Mouse (Mus musculus): Measurements from ENCODE around the gene Rabggta.

Rabggta gene

GRCm38 (mm10) chr14:55689433-55689832 lies 32.6 kb downstream of the Rabggta start:
- DNase-seq (ENCODE audit: low spot score in 2 of 2), result no peak

DNA sequence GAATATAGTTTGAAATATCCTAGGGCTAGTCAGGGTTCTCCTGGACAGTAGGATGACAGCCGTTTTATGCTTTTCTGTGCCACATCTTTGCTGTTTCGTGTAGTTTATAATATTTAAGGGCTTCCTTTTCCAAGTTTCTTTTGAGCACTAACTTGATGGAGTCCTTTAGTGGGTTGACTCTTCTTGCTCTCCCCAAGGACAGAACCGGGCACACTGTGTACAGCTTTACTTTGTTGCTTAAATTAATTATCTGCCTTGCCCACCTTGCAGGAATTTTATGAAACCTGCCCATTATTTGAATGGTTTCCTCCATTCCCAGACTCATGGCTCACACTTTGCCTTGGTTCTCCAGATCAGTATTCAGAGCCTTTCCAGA lies 40.0 kb downstream of the Rabggta start:
- DNase-seq (ENCODE audit: low spot score in 2 of 2), result no peak

DNA sequence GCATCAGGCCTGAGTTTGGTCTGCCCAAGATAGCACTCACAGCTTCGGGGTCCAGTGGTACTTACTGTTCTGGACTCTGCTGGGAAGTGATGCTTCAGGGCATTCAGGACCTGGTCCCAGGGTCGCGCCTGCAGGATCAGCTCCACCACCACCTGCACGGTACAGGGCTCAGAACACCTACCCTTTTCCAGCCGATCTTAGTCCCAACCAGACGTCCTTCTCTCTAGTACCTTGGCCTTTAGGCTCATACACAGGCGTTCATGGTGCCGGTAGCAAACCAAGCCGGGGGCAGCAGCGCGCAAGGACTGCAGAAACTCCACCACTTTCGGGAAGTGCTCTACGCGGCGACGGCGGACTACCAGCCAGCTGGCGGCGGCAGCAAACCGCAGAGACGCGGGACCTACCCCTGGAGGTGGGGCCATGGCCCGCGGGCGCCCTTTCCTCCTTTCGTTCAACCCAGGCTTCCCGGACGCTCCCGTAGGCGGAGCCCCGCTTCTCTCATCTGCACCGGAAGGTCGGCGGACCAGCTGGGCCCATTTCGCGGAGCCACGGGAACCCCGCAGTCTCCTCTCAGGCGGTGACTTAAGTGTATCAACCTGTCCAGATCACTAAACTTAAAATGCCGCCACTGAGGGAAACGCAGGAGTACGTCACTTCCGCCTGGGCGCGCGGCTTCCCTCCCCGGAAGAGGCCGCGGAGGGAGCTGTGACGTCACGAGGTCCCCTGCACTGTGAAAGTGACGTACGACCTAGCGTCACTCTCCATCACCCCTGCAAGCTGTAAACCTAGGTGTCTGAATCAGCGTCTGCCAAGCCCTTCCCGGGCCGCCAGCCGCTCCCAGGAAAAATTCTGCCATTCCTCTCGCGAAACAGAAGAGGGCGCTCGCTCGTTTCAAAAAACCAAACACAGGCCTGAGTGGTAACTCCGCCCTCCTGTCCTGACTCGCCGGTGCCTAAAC lies 40.6 kb downstream of the Rabggta start, which contains the start of gene Tinf2:
Gene Tinf2 (minus strand): TSS at position 661 of the 958 bp plus-strand sequence.
- peak; percentile 88 to 93 for DNase-seq (ENCODE audit: low spot score in 2 of 2)

- no peak for DNase-seq (ENCODE audit: low spot score in 2 of 2)
Measured at GRCm38 (mm10) chr14:55677615-55678014, 44.4 kb downstream of the Rabggta start.

DNA sequence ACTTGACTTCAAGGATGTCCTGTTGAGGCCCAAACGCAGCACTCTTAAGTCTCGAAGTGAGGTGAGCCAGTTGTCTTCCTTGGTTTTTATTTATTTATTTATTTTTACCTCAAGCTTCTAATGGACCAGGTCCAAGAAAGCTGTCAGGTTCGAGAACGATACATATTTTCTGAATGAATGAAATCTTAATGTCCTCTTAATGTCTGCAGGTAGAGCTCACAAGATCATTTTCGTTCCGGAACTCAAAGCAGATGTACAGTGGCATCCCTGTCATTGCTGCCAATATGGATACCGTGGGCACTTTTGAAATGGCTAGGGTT lies 49.4 kb downstream of the Rabggta start:
- no peak for DNase-seq (ENCODE audit: low spot score in 2 of 2)

DNA sequence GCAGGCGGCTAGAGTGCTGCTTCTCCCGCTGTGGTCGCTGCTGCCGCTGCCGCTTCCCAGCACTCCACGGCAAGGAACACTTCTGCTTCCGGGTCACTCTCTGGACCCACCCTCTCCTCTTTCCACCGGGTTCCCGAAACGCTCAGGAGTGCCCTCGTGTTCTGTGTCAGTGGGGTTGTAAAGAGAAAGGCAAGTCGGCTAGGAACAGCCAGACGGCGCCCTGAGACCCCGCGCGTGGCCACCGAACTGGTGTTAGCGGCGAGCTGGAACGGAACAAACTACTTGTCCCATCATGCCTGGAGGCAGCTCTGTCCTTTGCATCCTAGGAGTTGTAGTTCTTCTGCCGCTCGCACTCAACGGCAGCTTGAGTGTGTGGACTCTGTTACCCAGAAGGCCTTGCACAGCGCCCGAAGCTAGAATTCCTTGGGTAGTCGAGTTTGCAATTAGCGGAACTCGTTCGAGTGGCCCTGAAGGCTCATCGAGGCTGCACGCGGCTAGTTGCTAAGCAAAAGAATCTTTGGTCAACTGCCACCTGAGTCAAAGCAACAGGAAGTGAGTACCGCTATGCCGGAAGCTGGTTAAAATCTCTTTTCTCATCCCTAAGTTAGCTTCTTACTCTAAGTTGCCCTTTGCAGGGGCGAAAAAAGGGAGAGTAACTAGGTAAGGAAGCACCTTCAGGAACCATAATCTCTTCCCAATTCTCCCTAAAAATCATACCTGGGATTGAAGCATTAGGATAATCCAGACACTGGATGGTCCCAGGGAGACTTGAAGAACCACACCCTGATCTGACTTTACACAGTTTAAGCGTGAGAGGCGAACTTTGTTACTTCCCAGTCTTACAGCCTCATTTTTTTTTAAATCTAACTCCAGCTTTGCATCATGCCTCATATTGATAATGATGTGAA lies 50.0 kb downstream of the Rabggta start, which contains the start of the genes Gmpr2 and Nedd8:
Gene Gmpr2 (plus strand): TSS at position 109 of the 908 bp plus-strand sequence.
Gene Nedd8 (minus strand): TSS at position 292 of the 908 bp plus-strand sequence.
- DNase-seq (ENCODE audit: low spot score in 2 of 2), result peak; percentile 51 to 84

DNA sequence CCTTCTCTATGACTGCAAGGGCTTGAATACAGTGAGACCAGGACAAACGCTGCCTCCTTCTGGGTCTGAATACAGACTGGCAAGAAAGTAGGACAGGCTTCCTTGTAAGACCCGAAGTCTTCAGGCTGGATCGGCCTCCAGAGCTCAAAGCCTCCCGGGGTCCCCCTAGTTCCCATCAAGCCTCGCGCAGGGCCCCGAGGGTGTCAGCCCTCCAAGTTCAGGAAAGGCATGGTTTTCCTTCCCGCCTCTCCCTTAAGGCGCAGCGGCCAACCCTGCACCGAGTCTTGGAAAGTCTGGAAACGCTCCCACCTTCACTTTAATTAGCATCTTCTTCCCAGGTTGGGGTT lies 50.6 kb downstream of the Rabggta start:
- DNase-seq (ENCODE audit: low spot score in 2 of 2), result no peak
